In genomic region chr10:79745898-79746773, GRCm38 (mm10) we compare ENCODE assay signal across 7 mouse cellular contexts. TPM values are rescaled to one million over a fixed set of nuclear protein-coding genes. Genes with fewer than 3 reads are reported as not detected.
A peak's percentile ranks its signal among the peaks of the same experiment; 100 is the strongest.
DNase-seq lines count a peak whose midpoint lies in the region; ATAC-seq lines count a peak whose summit lies in the region.

Gene Polrmt (minus strand): TSS chr10:79746581.

- no peaks in the 10 kb centered on the region for H3K27me3 ChIP-seq in intestine, embryonic 15.5 days (replicated peaks)
- H3K27me3 ChIP-seq in midbrain, embryonic 10.5 days (ENCODE audit: low read depth, poor library complexity, severe bottlenecking), result no peaks in the 10 kb centered on the region

- peak within 1 kb of the TSS; percentile 53 for H3K9ac ChIP-seq in intestine, embryonic 15.5 days

- peak; percentile 96 for DNase-seq in adrenal gland, adult 2 months
- peak; percentile 92 for DNase-seq in embryo, embryonic 11.5 days (ENCODE audit: low read depth, low spot score)
- peak; percentile 90 to 92 for DNase-seq in gastrocnemius, postnatal 36 days
- DNase-seq in left cerebral cortex, postnatal 25 days (ENCODE audit: low spot score in 2 of 2), result peak; percentile 95 to 99
- DNase-seq in midbrain, embryonic 10.5 days (ENCODE audit: low spot score), result peak; percentile 96
- DNase-seq in right cerebral cortex, postnatal 4 days, result peak; percentile 92

- H3K4me2 ChIP-seq in intestine, embryonic 15.5 days (replicated peaks), result peak within 1 kb of the TSS; percentile 57

- H3K27ac ChIP-seq in intestine, embryonic 15.5 days, result no peak within 1 kb of the TSS
- H3K27ac ChIP-seq in midbrain, embryonic 10.5 days (replicated peaks), result peak within 1 kb of the TSS; percentile 79

- WGBS in intestine, embryonic 15.5 days, result 2% methylated on average over 38 of the region's 38 CpGs
- WGBS in midbrain, embryonic 10.5 days, result 4% methylated on average over 38 of the region's 38 CpGs

- ATAC-seq in intestine, embryonic 15.5 days, result peak; percentile 98

- peaks cover 26% of the 10 kb centered on the region for H3K36me3 ChIP-seq in intestine, embryonic 15.5 days
- peaks cover 33% of the 10 kb centered on the region for H3K36me3 ChIP-seq in midbrain, embryonic 10.5 days

- intact Hi-C loops in gastrocnemius, postnatal 36 days (cut with DNase I), result no loop called here
- intact Hi-C loops in left cerebral cortex, postnatal 25 days (cut with DNase I), result no loop called here

- peak within 1 kb of the TSS; percentile 52 for H3K4me3 ChIP-seq in intestine, embryonic 15.5 days (replicated peaks)
- peak within 1 kb of the TSS; percentile 73 for H3K4me3 ChIP-seq in midbrain, embryonic 10.5 days

- peaks cover 3% of the 10 kb centered on the region for H3K9me3 ChIP-seq in intestine, embryonic 15.5 days
- no peaks in the 10 kb centered on the region for H3K9me3 ChIP-seq in midbrain, embryonic 10.5 days (replicated peaks)

- H3K4me1 ChIP-seq in intestine, embryonic 15.5 days (replicated peaks), result peaks cover 12% of the 10 kb centered on the region; the same call in 1 of the 2 replicates
- H3K4me1 ChIP-seq in midbrain, embryonic 10.5 days, result peaks cover 16% of the 10 kb centered on the region

RNA-seq across cellular contexts. Expression of gene Polrmt, which starts in this region (rescaled TPM):
- 10 to 100 TPM; 55.4 to 62.8 TPM for total RNA-seq in adrenal gland, adult 2 months (2021)
- 87.6 and 89.0 TPM in 2 replicates for polyA plus RNA-seq in adrenal gland, adult 2 months (2012; rRNA removed)
- total RNA-seq in gastrocnemius, postnatal 36 days (2021), result 10 to 100 TPM; 29.4 to 33.2 TPM
- polyA plus RNA-seq in intestine, embryonic 15.5 days (2015; fragmentation: Nextera tagmentation; extraction: Ambion mirVana), result 37.8 and 45.5 TPM in 2 replicates
- total RNA-seq in left cerebral cortex, postnatal 25 days (2021), result 10 to 100 TPM; 42.1 to 45.7 TPM
- polyA plus RNA-seq in midbrain, embryonic 10.5 days (2016; fragmentation: Nextera tagmentation; extraction: Ambion mirVana), result 48.6 and 51.7 TPM in 2 replicates
